Mouse (Mus musculus): ENCODE measurements around the gene Iqgap1.

Iqgap1 gene

DNA sequence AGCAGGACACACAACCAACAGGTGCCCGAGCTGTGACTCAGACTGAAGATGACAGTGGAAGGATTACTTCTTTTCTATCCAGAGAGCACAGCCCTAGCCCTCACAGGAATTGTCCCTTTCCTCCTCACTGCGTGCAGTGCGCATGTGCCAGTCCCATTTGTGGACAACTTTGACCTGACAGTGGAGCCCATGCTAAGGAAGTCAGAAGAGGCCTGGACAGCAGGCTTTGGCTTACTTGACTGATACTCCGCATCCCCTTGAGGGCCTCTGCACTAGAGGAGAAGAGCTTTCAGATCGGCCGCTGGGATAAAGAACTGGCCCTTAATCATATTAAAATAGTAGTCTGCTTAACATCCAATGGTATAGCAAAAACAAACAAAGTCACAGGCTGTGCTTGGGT is 154.9 kb downstream of the Iqgap1 start:
- DNase-seq (ENCODE audit: low read depth, low spot score) = no peak

DNA sequence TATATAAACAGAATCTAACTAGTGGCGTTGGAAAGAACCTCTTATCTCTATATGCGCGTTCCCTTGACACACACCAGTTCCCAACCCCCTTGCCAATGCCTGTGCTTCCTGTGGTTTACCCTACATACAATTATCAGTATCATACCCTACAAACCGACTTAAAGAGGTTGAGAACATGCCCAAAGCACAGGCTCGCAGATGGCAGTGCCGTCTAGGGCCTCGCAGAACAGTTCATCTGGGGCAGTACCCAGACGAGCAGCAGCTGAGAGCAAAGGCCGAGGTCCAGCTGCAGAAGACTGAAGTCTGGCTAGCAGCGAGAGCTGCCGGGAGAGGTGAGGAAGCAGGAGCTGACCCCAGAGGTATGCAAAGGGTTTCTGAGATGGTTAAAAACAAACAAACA is 158.6 kb downstream of the Iqgap1 start:
- DNase-seq (ENCODE audit: low read depth, low spot score) = no peak

DNA sequence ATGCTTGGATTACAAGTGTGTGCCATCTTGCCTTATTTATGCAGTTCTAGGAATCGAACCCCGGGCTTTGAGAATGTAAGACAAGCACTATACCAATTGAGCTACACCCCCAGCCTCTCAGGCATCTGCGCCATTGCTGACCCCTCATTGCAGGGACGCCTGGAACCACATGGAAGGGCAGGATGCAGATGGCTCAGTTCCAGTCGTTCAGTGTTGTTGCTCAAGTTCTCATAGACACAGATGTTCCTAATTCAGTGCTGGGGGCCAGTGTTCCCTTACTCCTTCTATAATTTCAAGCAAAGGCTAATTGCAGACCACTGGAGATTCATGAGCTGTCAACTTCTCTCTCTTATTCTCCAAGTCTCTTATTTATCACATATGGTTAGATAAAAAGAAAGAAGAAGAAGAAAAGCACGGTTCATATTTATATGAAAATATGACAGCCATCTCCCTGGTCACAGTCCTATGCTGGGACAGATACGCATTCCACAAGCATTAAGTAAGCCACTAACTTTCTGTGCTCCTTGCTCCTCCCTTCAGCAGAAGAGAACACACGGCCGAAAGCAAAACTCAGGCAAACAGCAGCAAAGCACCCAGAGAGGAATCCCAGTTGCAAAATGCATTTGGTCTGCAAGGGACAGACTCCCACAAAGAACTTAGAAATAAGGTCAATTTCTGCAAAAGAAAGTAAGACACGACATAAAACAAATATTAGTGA is 159.4 kb downstream of the Iqgap1 start:
- peak; percentile 78 for DNase-seq (ENCODE audit: low read depth, low spot score)

Data from 3T3-L1 (cell line).